Mouse (Mus musculus) heart, embryonic 16.5 days (tissue): ENCODE data around the gene Scarb1. TPM values are rescaled to one million over a fixed set of nuclear protein-coding genes. Genes with fewer than 3 reads are reported as not detected.

Experiments
- ATAC-seq: fragments of 200-750 bp; cut with Nextera tagmentation; replicated peaks from 2 replicates; pipeline ENCODE4 v1.8.0; 2017; ENCODE audit warnings: moderate number of reproducible peaks; ENCODE audit not compliant: insufficient read depth, low FRiP score; ENCODE audit errors: extremely low read depth
- H3K27ac ChIP-seq: fragments of 300-500 bp; sonication (generic); 2 replicates; pipeline ENCODE4 v1.5.1; 2014; ENCODE audit warnings: mild to moderate bottlenecking, low read length, control low read depth, moderate library complexity
- H3K27me3 ChIP-seq: fragments of 300-500 bp; sonication (generic); 2 replicates; pipeline ENCODE4 v1.6.1; 2014; ENCODE audit warnings: low read length, mixed read lengths; ENCODE audit not compliant: control insufficient read depth, insufficient read depth
- H3K36me3 ChIP-seq: fragments of 300-500 bp; sonication (generic); 2 replicates; pipeline ENCODE4 v1.6.1; 2014; ENCODE audit not compliant: control insufficient read depth, insufficient read depth
- H3K4me1 ChIP-seq: fragments of 300-500 bp; sonication (generic); 2 replicates; pipeline ENCODE4 v1.6.1; 2014; ENCODE audit warnings: low read length, mixed read lengths; ENCODE audit not compliant: control insufficient read depth, insufficient read depth
- H3K4me2 ChIP-seq: fragments of 300-500 bp; sonication (generic); 2 replicates; pipeline ENCODE4 v1.6.1; 2014; ENCODE audit warnings: low read depth, mild to moderate bottlenecking, control low read depth, low read length
- H3K4me3 ChIP-seq: fragments of 300-500 bp; sonication (generic); 2 replicates; pipeline ENCODE4 v1.5.1; 2014; ENCODE audit warnings: mild to moderate bottlenecking, control low read depth, low read length
- H3K9ac ChIP-seq: fragments of 300-500 bp; sonication (generic); 2 replicates; pipeline ENCODE4 v1.6.1; 2014; ENCODE audit warnings: low read length, control low read depth
- H3K9me3 ChIP-seq: fragments of 300-500 bp; sonication (generic); replicated peaks from 2 replicates; pipeline ENCODE4 v1.6.1; 2016; ENCODE audit warnings: low read length; ENCODE audit not compliant: control insufficient read depth
- whole genome bisulfite sequencing: fragments of 180-500 bp; shearing (Covaris S2); extraction: QIAGEN DNeasy Blood & Tissue Kit; methylation state at CpG from one replicate; pipeline ENCODE4 v1.1.7; 2014; 5-methylcytosine and 5-hydroxymethylcytosine counted together
- polyA plus RNA-seq: library from polyadenylated mRNA; unstranded; fragments of >200 nt; fragmentation: Nextera tagmentation; extraction: Ambion mirVana; gene quantifications from 2 replicates; pipeline ENCODE4 v1.2.1, GENCODE M21; 2015

Gene Scarb1
- polyA plus RNA-seq, 1 experiment from 2014 or later = 75.5 TPM

- Histone ChIP-seq H3K4me2 (no peak overlapping the region), H3K4me1 (peaks cover 8% of the 10 kb centered on the region; the same call in 1 of the 2 replicates), H3K9me3 (peaks cover 3% of the 10 kb centered on the region; the same call in 1 of the 2 replicates), H3K9ac (no peak overlapping the region), H3K27ac (no peak overlapping the region), H3K4me3 (no peak overlapping the region), H3K36me3 (no peaks in the 10 kb centered on the region), H3K27me3 (no peaks in the 10 kb centered on the region)
- WGBS = 57% methylated on average over 7 of the region's 7 CpGs
- no peak for ATAC-seq
These were observed 14.1 kb upstream of the Scarb1 start for GRCm38 (mm10) chr5:125354885-125355492.

- Histone ChIP-seq H3K4me2 (no peak overlapping the region), H3K27me3 (no peaks in the 10 kb centered on the region), H3K4me1 (peaks cover 6% of the 10 kb centered on the region; the same call in 1 of the 2 replicates), H3K9ac (no peak overlapping the region), H3K27ac (no peak overlapping the region), H3K4me3 (no peak overlapping the region), H3K36me3 (no peaks in the 10 kb centered on the region), H3K9me3 (peaks cover 3% of the 10 kb centered on the region; the same call in 1 of the 2 replicates)
- no peak for ATAC-seq
- 85% methylated on average over 5 of the region's 5 CpGs for WGBS
These were observed 11.9 kb upstream of the Scarb1 start for GRCm38 (mm10) chr5:125352781-125353294.

DNA sequence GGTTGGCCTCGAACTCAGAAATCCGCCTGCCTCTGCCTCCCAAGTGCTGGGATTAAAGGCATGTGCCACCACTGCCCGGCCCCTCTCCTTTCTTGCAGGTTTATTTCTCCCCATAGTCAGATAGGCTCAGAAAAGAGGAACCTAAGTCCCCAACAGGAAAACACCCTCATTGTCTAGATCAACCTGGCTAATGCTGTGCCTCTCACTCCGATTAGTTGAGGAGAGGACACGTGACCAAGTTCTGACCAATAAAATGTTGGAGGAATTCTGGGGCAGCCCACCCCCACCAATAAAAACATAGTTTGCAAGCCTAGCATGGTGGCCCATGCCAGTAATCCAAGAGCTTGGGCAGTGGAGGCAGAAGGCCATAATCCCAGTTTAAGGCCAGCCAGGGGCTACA lies 11.0 kb upstream of the Scarb1 start:
- 87% methylated on average over 5 of the region's 5 CpGs for WGBS
- no peak overlapping the region for H3K27ac ChIP-seq
- no peak overlapping the region for H3K9ac ChIP-seq
- no peak overlapping the region for H3K4me3 ChIP-seq
- peaks cover 6% of the 10 kb centered on the region; the same call in 1 of the 2 replicates for H3K4me1 ChIP-seq
- H3K27me3 ChIP-seq = no peaks in the 10 kb centered on the region
- no peak for ATAC-seq
- no peak overlapping the region for H3K4me2 ChIP-seq
- no peaks in the 10 kb centered on the region for H3K36me3 ChIP-seq
- H3K9me3 ChIP-seq = peaks cover 3% of the 10 kb centered on the region; the same call in 1 of the 2 replicates

DNA sequence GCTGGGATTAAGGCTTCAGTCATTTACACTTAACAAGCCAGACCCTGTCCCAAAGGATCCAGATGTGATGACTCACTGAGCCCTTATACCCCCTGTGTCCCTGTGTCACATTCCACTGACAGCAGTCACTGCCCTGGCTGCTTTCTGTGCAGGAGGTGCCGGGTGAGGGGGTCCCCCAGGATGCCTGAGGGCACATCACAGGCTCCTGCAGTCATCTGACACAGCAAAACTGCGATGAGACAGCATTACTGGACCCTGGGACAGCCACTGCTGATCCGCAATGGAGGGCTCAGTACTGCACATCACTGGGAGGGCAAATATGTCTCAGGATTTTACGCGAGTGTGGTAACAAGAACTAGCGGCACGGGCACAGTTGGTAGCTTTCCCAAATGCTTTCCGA lies 10.2 kb upstream of the Scarb1 start:
- no peak overlapping the region for H3K9ac ChIP-seq
- no peak overlapping the region for H3K4me3 ChIP-seq
- ATAC-seq = no peak
- WGBS = 74% methylated on average over 8 of the region's 8 CpGs
- H3K9me3 ChIP-seq = peaks cover 3% of the 10 kb centered on the region; the same call in 1 of the 2 replicates
- no peak overlapping the region for H3K27ac ChIP-seq
- H3K4me2 ChIP-seq = no peak overlapping the region
- H3K4me1 ChIP-seq = peaks cover 6% of the 10 kb centered on the region; the same call in 1 of the 2 replicates
- H3K36me3 ChIP-seq = no peaks in the 10 kb centered on the region
- H3K27me3 ChIP-seq = no peaks in the 10 kb centered on the region

DNA sequence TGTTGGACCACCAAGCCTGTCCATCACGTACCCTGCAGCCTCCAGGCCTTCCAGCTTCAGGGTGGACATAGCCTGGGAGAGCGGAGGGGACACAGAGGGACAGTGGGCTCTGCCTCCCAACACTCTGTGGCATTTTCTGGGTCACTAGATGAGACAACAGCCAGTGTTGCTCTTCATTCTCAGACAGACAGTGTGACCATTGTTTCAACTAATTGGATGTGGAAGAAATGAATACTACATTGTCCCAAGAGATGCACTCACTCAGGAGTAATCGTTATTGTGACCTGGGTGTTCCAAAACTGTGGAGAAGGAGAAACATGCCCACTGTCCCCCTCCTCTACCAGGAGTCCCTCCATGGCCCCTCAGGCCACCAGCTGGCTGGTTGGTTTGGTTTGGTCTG lies 8.5 kb upstream of the Scarb1 start:
- Histone ChIP-seq H3K27me3 (no peaks in the 10 kb centered on the region), H3K4me2 (no peak overlapping the region), H3K4me3 (no peak overlapping the region), H3K9ac (no peak overlapping the region), H3K9me3 (peaks cover 3% of the 10 kb centered on the region; the same call in 1 of the 2 replicates), H3K27ac (no peak overlapping the region), H3K36me3 (no peaks in the 10 kb centered on the region), H3K4me1 (no peaks in the 10 kb centered on the region)
- ATAC-seq = no peak
- whole genome bisulfite sequencing = 77% methylated on average over 3 of the region's 3 CpGs

- WGBS = 25% methylated on average over 8 of the region's 8 CpGs
- no peaks in the 10 kb centered on the region for H3K4me1 ChIP-seq
These were observed 7.6 kb upstream of the Scarb1 start for GRCm38 (mm10) chr5:125348487-125348886.

GRCm38 (mm10) chr5:125348067-125348466 lies 7.2 kb upstream of the Scarb1 start:
- H3K4me3 ChIP-seq = no peak overlapping the region
- H3K27ac ChIP-seq = no peak overlapping the region
- H3K4me1 ChIP-seq = no peaks in the 10 kb centered on the region
- no peaks in the 10 kb centered on the region for H3K27me3 ChIP-seq
- no peak overlapping the region for H3K4me2 ChIP-seq
- ATAC-seq = no peak
- H3K36me3 ChIP-seq = no peaks in the 10 kb centered on the region
- H3K9me3 ChIP-seq = peaks cover 3% of the 10 kb centered on the region; the same call in 1 of the 2 replicates
- no peak overlapping the region for H3K9ac ChIP-seq
- 57% methylated on average over 7 of the region's 7 CpGs for WGBS

More at GRCm38 (mm10) chr5:125348487-125348886, 7.6 kb upstream of the Scarb1 start:
- no peak overlapping the region for H3K9ac ChIP-seq
- no peaks in the 10 kb centered on the region for H3K27me3 ChIP-seq
- no peak overlapping the region for H3K4me2 ChIP-seq
- H3K4me3 ChIP-seq = no peak overlapping the region
- no peak for ATAC-seq
- H3K9me3 ChIP-seq = peaks cover 3% of the 10 kb centered on the region; the same call in 1 of the 2 replicates
- H3K36me3 ChIP-seq = no peaks in the 10 kb centered on the region
- no peak overlapping the region for H3K27ac ChIP-seq

DNA sequence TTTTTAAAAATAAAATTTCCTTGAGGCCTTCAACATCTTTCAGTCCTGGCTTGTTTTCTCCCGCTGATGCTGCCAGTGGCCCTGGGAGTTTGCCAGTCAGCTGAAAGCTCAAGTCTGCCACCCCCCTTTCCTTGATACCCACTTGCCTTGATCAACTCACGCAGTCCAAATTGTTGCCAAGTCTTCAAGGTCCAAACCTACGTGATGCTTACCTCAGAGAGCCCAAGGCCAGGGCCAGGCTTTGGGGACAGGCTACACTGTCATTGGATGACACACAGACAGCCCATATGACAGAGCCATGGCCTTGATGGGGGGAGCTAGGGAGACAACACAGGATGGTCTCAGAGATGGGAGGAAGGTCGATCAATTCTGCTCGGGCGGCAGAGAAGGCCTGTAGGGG lies 3.4 kb upstream of the Scarb1 start:
- H3K4me1 ChIP-seq = peaks cover 11% of the 10 kb centered on the region
- H3K27me3 ChIP-seq = no peaks in the 10 kb centered on the region
- H3K36me3 ChIP-seq = no peaks in the 10 kb centered on the region
- no peak for ATAC-seq
- H3K9me3 ChIP-seq = no peaks in the 10 kb centered on the region
- H3K27ac ChIP-seq = no peak overlapping the region
- WGBS = 91% methylated on average over 6 of the region's 6 CpGs
- H3K4me3 ChIP-seq = no peak overlapping the region
- H3K9ac ChIP-seq = no peak overlapping the region
- no peak overlapping the region for H3K4me2 ChIP-seq

GRCm38 (mm10) chr5:125341459-125342090 lies 681 bp upstream of the Scarb1 start:
- WGBS = 20% methylated on average over 14 of the region's 14 CpGs
- peak overlapping the region; percentile 50 for H3K9ac ChIP-seq
- H3K4me2 ChIP-seq = peak overlapping the region; percentile 82
- no peaks in the 10 kb centered on the region for H3K36me3 ChIP-seq
- H3K9me3 ChIP-seq = no peaks in the 10 kb centered on the region
- peak overlapping the region; percentile 78 for H3K4me3 ChIP-seq
- H3K27ac ChIP-seq = peak overlapping the region; percentile 30
- H3K27me3 ChIP-seq = no peaks in the 10 kb centered on the region
- peak; percentile 34 for ATAC-seq
- H3K4me1 ChIP-seq = peaks cover 25% of the 10 kb centered on the region
